Mouse (Mus musculus) urinary bladder, postnatal 4 days (tissue): ENCODE measurements around the gene Ctsa.
A peak's percentile ranks its signal among the peaks of the same experiment; 100 is the strongest.
"Not testable (repeated sequence)": the region's sequence is repeated elsewhere in the genome, so short reads cannot be mapped to it uniquely, and the experiment has no call there.

ENCODE experiments used
- DNase-seq, 2 experiments: peaks; one replicate each; pipeline ENCODE4 v3.0.0; 2021 to 2022; ENCODE audit warnings: low spot score in 2 of 2

Gene Ctsa

GRCm38 (mm10) chr2:164850061-164850460 lies 17.4 kb downstream of the Ctsa start:
- no peak for DNase-seq

GRCm38 (mm10) chr2:164855572-164855971 lies 22.9 kb downstream of the Ctsa start:
- not testable (repeated sequence) for DNase-seq

- no peak for DNase-seq
These were observed 23.8 kb downstream of the Ctsa start for GRCm38 (mm10) chr2:164856309-164857100.

- DNase-seq: peak; percentile 64 to 72
These were observed 24.6 kb downstream of the Ctsa start, which contains the start of gene Pltp for GRCm38 (mm10) chr2:164857101-164857821. Gene Pltp, minus strand, starts transcription at chr2:164857711.

GRCm38 (mm10) chr2:164857842-164858553 lies 25.3 kb downstream of the Ctsa start:
- DNase-seq: no peak

GRCm38 (mm10) chr2:164859155-164859554 lies 26.5 kb downstream of the Ctsa start:
- DNase-seq: no peak

- no peak for DNase-seq
These were observed 27.2 kb downstream of the Ctsa start for GRCm38 (mm10) chr2:164859640-164860432.

GRCm38 (mm10) chr2:164861094-164861493 lies 28.4 kb downstream of the Ctsa start:
- DNase-seq: no peak

GRCm38 (mm10) chr2:164862179-164862861 lies 29.6 kb downstream of the Ctsa start:
- DNase-seq: peak; percentile 72 to 81

GRCm38 (mm10) chr2:164863411-164863810 lies 30.7 kb downstream of the Ctsa start:
- not testable (repeated sequence) for DNase-seq

GRCm38 (mm10) chr2:164864593-164864992 lies 31.9 kb downstream of the Ctsa start:
- DNase-seq: no peak

- DNase-seq: peak; percentile 67 to 74
These were observed 34.3 kb downstream of the Ctsa start for GRCm38 (mm10) chr2:164866741-164867551.

- DNase-seq: no peak
These were observed 34.9 kb downstream of the Ctsa start for GRCm38 (mm10) chr2:164867566-164867965.

GRCm38 (mm10) chr2:164868491-164868890 lies 35.8 kb downstream of the Ctsa start:
- DNase-seq: no peak

GRCm38 (mm10) chr2:164871602-164872303 lies 39.1 kb downstream of the Ctsa start:
- DNase-seq: no peak

GRCm38 (mm10) chr2:164873621-164874020 lies 40.9 kb downstream of the Ctsa start:
- DNase-seq: no peak

- no peak for DNase-seq
These were observed 41.6 kb downstream of the Ctsa start for GRCm38 (mm10) chr2:164874239-164874769.

- not testable (repeated sequence) for DNase-seq
These were observed 43.0 kb downstream of the Ctsa start for GRCm38 (mm10) chr2:164875648-164876047.
